Mouse (Mus musculus) heart, embryonic 11.5 days (tissue): ENCODE results near the gene Cradd. TPM values are rescaled to one million over a fixed set of nuclear protein-coding genes. Genes with fewer than 3 reads are reported as not detected.

Experiments
- ATAC-seq: fragments of 200-750 bp; cut with Nextera tagmentation; replicated peaks from 2 replicates; pipeline ENCODE4 v1.8.0; 2017; ENCODE audit warnings: moderate library complexity; ENCODE audit not compliant: insufficient number of reproducible peaks, low FRiP score, low TSS enrichment
- H3K27ac ChIP-seq: fragments of 300-500 bp; sonication (generic); 2 replicates; pipeline ENCODE4 v1.5.1; 2014; ENCODE audit warnings: mild to moderate bottlenecking, low read depth, low read length
- H3K27me3 ChIP-seq: fragments of 300-500 bp; sonication (generic); 2 replicates; pipeline ENCODE4 v1.6.1; 2014; ENCODE audit warnings: mild to moderate bottlenecking, low read length, mixed read lengths; ENCODE audit not compliant: control insufficient read depth, insufficient read depth
- H3K36me3 ChIP-seq: fragments of 300-500 bp; sonication (generic); 2 replicates; pipeline ENCODE4 v1.6.1; 2014; ENCODE audit warnings: mild to moderate bottlenecking, low read length, moderate library complexity, mixed read lengths; ENCODE audit not compliant: control insufficient read depth, insufficient read depth
- H3K4me1 ChIP-seq: fragments of 300-500 bp; sonication (generic); 2 replicates; pipeline ENCODE4 v1.6.1; 2014; ENCODE audit warnings: low read length; ENCODE audit not compliant: control insufficient read depth, insufficient read depth
- H3K4me2 ChIP-seq: fragments of 300-500 bp; sonication (generic); 2 replicates; pipeline ENCODE4 v1.6.1; 2014; ENCODE audit warnings: mild to moderate bottlenecking, moderate library complexity
- H3K4me3 ChIP-seq: fragments of 300-500 bp; sonication (generic); 2 replicates; pipeline ENCODE4 v1.5.1; 2014; ENCODE audit warnings: low read depth, low read length
- H3K9ac ChIP-seq: fragments of 300-500 bp; sonication (generic); 2 replicates; pipeline ENCODE4 v1.6.1; 2014; ENCODE audit warnings: mild to moderate bottlenecking, low read depth, low read length, moderate library complexity
- H3K9me3 ChIP-seq: fragments of 300-500 bp; sonication (generic); replicated peaks from 2 replicates; pipeline ENCODE4 v1.6.1; 2016; ENCODE audit warnings: low read length; ENCODE audit not compliant: control insufficient read depth
- whole genome bisulfite sequencing: fragments of 180-500 bp; shearing (Covaris S2); extraction: QIAGEN DNeasy Blood & Tissue Kit; methylation state at CpG from one replicate; pipeline ENCODE4 v1.1.7; 2014; ENCODE audit not compliant: insufficient replicate concordance; 5-methylcytosine and 5-hydroxymethylcytosine counted together
- polyA plus RNA-seq: library from polyadenylated mRNA; unstranded; fragments of >200 nt; fragmentation: Nextera tagmentation; extraction: Ambion mirVana; gene quantifications from 2 replicates; pipeline ENCODE4 v1.2.1, GENCODE M21; 2014

The Cradd gene
- polyA plus RNA-seq, 1 experiment from 2014 or later: 10.6 TPM

- WGBS: 60% methylated on average over 10 of the region's 10 CpGs
- ATAC-seq: no peak
Measured at GRCm38 (mm10) chr10:95181553-95181952, 142.4 kb downstream of the Cradd start.

GRCm38 (mm10) chr10:95180900-95181299, 143.0 kb downstream of the Cradd start:
- WGBS: 73% methylated on average over 3 of the region's 3 CpGs
- Histone ChIP-seq H3K27me3 (no peaks in the 10 kb centered on the region), H3K4me2 (no peak overlapping the region), H3K9me3 (no peaks in the 10 kb centered on the region), H3K4me3 (no peak overlapping the region), H3K4me1 (peaks cover 7% of the 10 kb centered on the region), H3K27ac (no peak overlapping the region), H3K9ac (no peak overlapping the region), H3K36me3 (no peaks in the 10 kb centered on the region)
- no peak for ATAC-seq

More at GRCm38 (mm10) chr10:95181553-95181952, 142.4 kb downstream of the Cradd start:
- no peak overlapping the region for H3K9ac ChIP-seq
- H3K4me1 ChIP-seq: peaks cover 5% of the 10 kb centered on the region
- H3K9me3 ChIP-seq: no peaks in the 10 kb centered on the region
- no peak overlapping the region for H3K27ac ChIP-seq
- H3K4me3 ChIP-seq: no peak overlapping the region
- H3K36me3 ChIP-seq: no peaks in the 10 kb centered on the region
- H3K27me3 ChIP-seq: no peaks in the 10 kb centered on the region
- H3K4me2 ChIP-seq: no peak overlapping the region

DNA sequence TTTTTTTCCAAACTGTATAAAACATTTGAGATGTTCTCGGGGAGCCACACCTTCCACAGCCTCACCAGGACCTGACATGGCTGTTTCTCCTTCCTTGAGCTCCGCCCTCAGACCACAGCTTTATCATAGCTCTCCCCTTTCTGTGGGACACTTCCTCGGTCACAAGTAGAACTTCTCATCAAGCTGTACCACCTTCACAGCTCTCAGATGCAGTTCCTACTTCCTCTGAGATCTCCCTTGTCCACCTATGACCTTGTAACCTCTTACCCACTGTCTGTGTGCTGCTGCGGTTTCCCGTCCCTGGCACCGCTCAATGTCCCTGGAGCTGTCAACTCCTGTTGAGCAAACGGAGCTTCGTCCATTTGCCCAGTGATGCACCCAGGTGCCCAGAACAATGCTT, 143.8 kb downstream of the Cradd start:
- Histone ChIP-seq H3K9ac (no peak overlapping the region), H3K4me1 (peaks cover 7% of the 10 kb centered on the region), H3K27me3 (no peaks in the 10 kb centered on the region), H3K9me3 (no peaks in the 10 kb centered on the region), H3K27ac (no peak overlapping the region), H3K4me2 (no peak overlapping the region), H3K4me3 (no peak overlapping the region), H3K36me3 (no peaks in the 10 kb centered on the region)
- 60% methylated on average over 8 of the region's 8 CpGs for WGBS
- no peak for ATAC-seq

DNA sequence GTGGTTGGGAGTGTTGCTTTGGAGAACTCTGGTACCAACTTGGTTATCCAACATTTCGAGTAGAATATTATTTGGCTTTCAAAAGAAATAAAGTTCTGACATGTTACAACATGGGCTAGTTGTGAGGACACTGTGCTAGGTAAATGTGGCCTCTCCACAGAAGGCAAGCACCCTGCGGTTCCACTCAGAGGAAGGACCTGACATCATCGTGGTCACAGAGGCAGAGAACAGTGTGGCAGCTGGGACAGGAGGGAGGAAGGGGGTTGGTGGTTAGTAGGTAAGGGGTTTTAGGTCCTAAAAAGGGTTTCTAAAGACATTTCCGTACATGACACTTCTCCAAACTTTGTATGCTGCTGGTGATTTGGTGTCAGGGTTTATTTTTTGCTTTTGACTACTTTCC, 145.1 kb downstream of the Cradd start:
- H3K9me3 ChIP-seq: no peaks in the 10 kb centered on the region
- no peaks in the 10 kb centered on the region for H3K27me3 ChIP-seq
- no peaks in the 10 kb centered on the region for H3K36me3 ChIP-seq
- no peak overlapping the region for H3K9ac ChIP-seq
- no peak overlapping the region for H3K4me3 ChIP-seq
- no peak for ATAC-seq
- H3K4me2 ChIP-seq: no peak overlapping the region
- peaks cover 7% of the 10 kb centered on the region for H3K4me1 ChIP-seq
- WGBS: 70% methylated on average over 4 of the region's 4 CpGs
- H3K27ac ChIP-seq: no peak overlapping the region

DNA sequence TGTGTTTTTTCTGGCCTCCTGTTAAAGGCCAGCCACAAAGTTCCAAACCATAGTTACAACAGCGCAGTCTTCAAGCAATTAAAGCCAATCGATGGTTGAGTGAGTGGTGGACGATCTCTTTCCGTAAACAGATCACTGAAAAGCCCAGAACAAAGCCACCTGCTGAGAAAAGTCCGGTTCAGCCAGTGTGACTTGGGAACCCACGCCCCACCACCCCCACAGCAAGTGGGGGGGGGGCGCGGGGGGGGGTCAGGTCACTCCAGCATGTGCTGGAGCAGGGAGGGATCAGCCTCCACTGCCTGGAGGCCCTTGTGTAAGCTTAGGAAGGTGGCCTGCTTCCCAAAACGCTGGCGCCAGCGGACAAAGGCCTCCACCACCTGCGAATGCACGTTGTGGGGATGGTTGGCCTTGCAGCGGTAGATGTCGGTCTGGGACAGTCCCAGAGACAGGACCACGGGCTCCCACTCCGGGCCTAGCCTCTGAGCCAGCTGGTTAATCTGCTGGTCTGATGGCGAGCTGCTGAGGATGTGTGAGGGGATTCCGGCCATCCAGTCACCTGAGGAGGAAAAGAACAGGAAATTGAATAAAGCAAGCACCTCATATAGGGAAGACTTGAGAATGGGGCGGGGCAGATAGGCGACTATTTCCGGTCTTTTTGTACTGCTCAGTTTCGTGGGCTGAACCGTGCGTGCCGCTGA, 148.4 kb downstream of the Cradd start:
- H3K9me3 ChIP-seq: no peaks in the 10 kb centered on the region
- no peak for ATAC-seq
- H3K27me3 ChIP-seq: no peaks in the 10 kb centered on the region
- H3K9ac ChIP-seq: no peak overlapping the region
- no peak overlapping the region for H3K4me2 ChIP-seq
- 57% methylated on average over 26 of the region's 26 CpGs for WGBS
- no peaks in the 10 kb centered on the region for H3K36me3 ChIP-seq
- peaks cover 20% of the 10 kb centered on the region for H3K4me1 ChIP-seq
- no peak overlapping the region for H3K4me3 ChIP-seq
- H3K27ac ChIP-seq: no peak overlapping the region

DNA sequence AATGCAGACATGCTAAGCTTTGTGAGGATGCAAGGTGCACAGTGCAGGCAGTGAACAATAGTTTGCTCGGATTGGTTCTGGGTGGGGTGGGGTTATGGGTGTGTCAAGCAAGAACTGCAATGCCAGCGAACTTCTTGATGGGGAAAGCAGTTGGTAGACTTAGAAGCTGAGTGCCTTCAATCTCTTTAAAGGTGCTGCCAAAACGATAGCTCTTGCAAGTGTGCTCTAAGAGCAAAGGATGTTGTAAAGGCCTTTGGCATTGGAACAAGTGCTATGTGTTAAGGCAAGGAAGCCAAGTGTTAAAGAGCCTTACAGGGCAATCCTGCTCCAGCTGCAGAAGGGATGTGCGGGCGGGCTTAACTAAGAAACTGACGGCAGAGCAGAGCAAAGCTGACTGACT, 149.7 kb downstream of the Cradd start:
- no peaks in the 10 kb centered on the region for H3K27me3 ChIP-seq
- no peak overlapping the region for H3K9ac ChIP-seq
- H3K9me3 ChIP-seq: no peaks in the 10 kb centered on the region
- peaks cover 20% of the 10 kb centered on the region for H3K4me1 ChIP-seq
- no peak overlapping the region for H3K27ac ChIP-seq
- H3K4me3 ChIP-seq: no peak overlapping the region
- no peak for ATAC-seq
- H3K4me2 ChIP-seq: no peak overlapping the region
- no peaks in the 10 kb centered on the region for H3K36me3 ChIP-seq
- WGBS: 75% methylated on average over 6 of the region's 6 CpGs

GRCm38 (mm10) chr10:95170721-95171354, 153.1 kb downstream of the Cradd start:
- Histone ChIP-seq H3K27ac (no peak overlapping the region), H3K27me3 (no peaks in the 10 kb centered on the region), H3K9me3 (no peaks in the 10 kb centered on the region), H3K4me2 (no peak overlapping the region), H3K4me1 (peaks cover 12% of the 10 kb centered on the region; the same call in 1 of the 2 replicates), H3K4me3 (no peak overlapping the region), H3K36me3 (no peaks in the 10 kb centered on the region), H3K9ac (no peak overlapping the region)
- no peak for ATAC-seq
- WGBS: 42% methylated on average over 9 of the region's 9 CpGs

- Histone ChIP-seq H3K9me3 (no peaks in the 10 kb centered on the region), H3K27ac (no peak overlapping the region), H3K4me2 (no peak overlapping the region), H3K36me3 (no peaks in the 10 kb centered on the region), H3K9ac (no peak overlapping the region), H3K27me3 (no peaks in the 10 kb centered on the region), H3K4me1 (no peaks in the 10 kb centered on the region), H3K4me3 (no peak overlapping the region)
- 75% methylated on average over 2 of the region's 2 CpGs for WGBS
- ATAC-seq: no peak
Measured at GRCm38 (mm10) chr10:95164949-95165348, 159.0 kb downstream of the Cradd start.
